ENCODE assay signal across 9 mouse cellular contexts in genomic region chr12:58268186-58268562, GRCm38 (mm10). TPM values are rescaled to one million over a fixed set of nuclear protein-coding genes. Genes with fewer than 3 reads are reported as not detected.
DNase-seq lines count a peak whose midpoint lies in the region; ATAC-seq and TF ChIP-seq lines count a peak whose summit lies in the region.
"Had no signal": no experiment of that assay in that cellular context is flagged by ENCODE, and none has a peak within 500 bp of the region (broad histone marks: within the 10 kb centered on the region; RNA-seq: fewer than 3 reads in every experiment).

No protein-coding gene starts in this region.

- intact Hi-C loops in gastrocnemius, adult 2 months (cut with DNase I) = no loop called here

- peak overlapping the region; percentile 86 for H3K4me2 ChIP-seq in intestine, embryonic 16.5 days (ENCODE audit: low read depth, low read length)
- peak overlapping the region; percentile 76 for H3K4me2 ChIP-seq in lung, embryonic 14.5 days

- no peaks in the 10 kb centered on the region for H3K36me3 ChIP-seq in intestine, embryonic 16.5 days (ENCODE audit: control insufficient read depth, insufficient read depth, low read length)
- H3K36me3 ChIP-seq in lung, embryonic 14.5 days (ENCODE audit: insufficient read depth) = no peaks in the 10 kb centered on the region
- H3K36me3 ChIP-seq in small intestine, adult 2 months (ENCODE audit: control insufficient read depth, insufficient read depth, low read length) = no peaks in the 10 kb centered on the region

- peak overlapping the region; percentile 73 for H3K9ac ChIP-seq in intestine, embryonic 16.5 days (ENCODE audit: low read depth, low read length)
- H3K9ac ChIP-seq in lung, embryonic 14.5 days = peak overlapping the region; percentile 58

- H3K4me1 ChIP-seq in intestine, embryonic 16.5 days (ENCODE audit: control insufficient read depth, insufficient read depth, low read length) = peaks cover 16% of the 10 kb centered on the region
- peaks cover 4% of the 10 kb centered on the region; the same call in 1 of the 2 replicates for H3K4me1 ChIP-seq in lung, embryonic 14.5 days (ENCODE audit: insufficient read depth)
- peaks cover 6% of the 10 kb centered on the region for H3K4me1 ChIP-seq in small intestine, adult 2 months (ENCODE audit: control insufficient read depth, insufficient read depth, insufficient read length, low read length)

- peak overlapping the region; percentile 77 for H3K4me3 ChIP-seq in gastrocnemius, adult 2 months
- H3K4me3 ChIP-seq in intestine, embryonic 16.5 days (ENCODE audit: low read length) = peak overlapping the region; percentile 51
- H3K4me3 ChIP-seq in lung, embryonic 14.5 days (ENCODE audit: low read depth, low read length) = peak overlapping the region; percentile 44
- H3K4me3 ChIP-seq in small intestine, adult 2 months (ENCODE audit: low read depth, low read length) = peak overlapping the region; percentile 63

- DNase-seq in gastrocnemius, adult 2 months = peak; percentile 16
- no peak for DNase-seq in gastrocnemius, adult 18-20 months (ENCODE audit: low spot score)
- peak; percentile 41 for DNase-seq in Muller cell, postnatal 12 days (ENCODE audit: inconsistent ontology term)
- peak; percentile 33 to 43 for DNase-seq in frontal cortex, postnatal 36 days (ENCODE audit: low spot score in 2 of 2)
- no peak for DNase-seq in lung, embryonic 14.5 days
- no peak for DNase-seq in natural killer cell, adult 2 months (ENCODE audit: low spot score in 2 of 2)

- TF ChIP-seq CTCF in gastrocnemius, adult 2 months (IDR thresholded peaks at IDR 0.05) = no peak
- peak; percentile 28 for TF ChIP-seq CTCF in lung, embryonic 14.5 days (IDR thresholded peaks at IDR 0.05; ENCODE audit: low read depth)
- no peak for TF ChIP-seq CTCF in small intestine, adult 2 months (IDR thresholded peaks at IDR 0.05; ENCODE audit: extremely low read depth, insufficient read length, insufficient replicate concordance, low read depth, low read length)

- 6% methylated on average over 15 of the region's 15 CpGs for WGBS in intestine, embryonic 16.5 days
- 6% methylated on average over 15 of the region's 15 CpGs for WGBS in lung, embryonic 14.5 days
- WGBS in small intestine, adult 2 months = 7% methylated on average over 15 of the region's 15 CpGs

- TF ChIP-seq POLR2A in small intestine, adult 2 months (IDR thresholded peaks at IDR 0.05; ENCODE audit: low read depth, low read length) = no peak

- H3K9me3 ChIP-seq in intestine, embryonic 16.5 days (ENCODE audit: control insufficient read depth, low read length) = no peaks in the 10 kb centered on the region
- no peaks in the 10 kb centered on the region for H3K9me3 ChIP-seq in lung, embryonic 14.5 days (ENCODE audit: low read depth, low read length)

- no peaks in the 10 kb centered on the region; the same call in 1 of the 2 replicates for H3K27me3 ChIP-seq in intestine, embryonic 16.5 days (replicated peaks; ENCODE audit: control insufficient read depth, insufficient read depth, low read length)
- peaks cover 8% of the 10 kb centered on the region; the same call in 1 of the 2 replicates for H3K27me3 ChIP-seq in lung, embryonic 14.5 days (ENCODE audit: insufficient read depth, low read length)
- H3K27me3 ChIP-seq in small intestine, adult 2 months (ENCODE audit: control insufficient read depth, insufficient read depth, low read length) = no peaks in the 10 kb centered on the region
- H3K27me3 ChIP-seq: CH12.LX had no signal

- peak; percentile 63 for ATAC-seq in intestine, embryonic 16.5 days
- ATAC-seq in lung, embryonic 14.5 days (ENCODE audit: insufficient read depth) = peak; percentile 62

- peak overlapping the region; percentile 92 for H3K27ac ChIP-seq in gastrocnemius, adult 2 months
- peak overlapping the region; percentile 81 for H3K27ac ChIP-seq in intestine, embryonic 16.5 days (ENCODE audit: low read length)
- H3K27ac ChIP-seq in lung, embryonic 14.5 days (ENCODE audit: low read depth) = peak overlapping the region; percentile 88
- H3K27ac ChIP-seq in small intestine, adult 2 months (ENCODE audit: insufficient read depth, low read depth, low read length) = peak overlapping the region; percentile 71; the same call in 1 of the 2 replicates

RNA-seq across cellular contexts. Expression of gene Clec14a, which starts 0.9 kb away (rescaled TPM):
- 1 to 10 TPM; 2.5 to 4.2 TPM for total RNA-seq in gastrocnemius, adult 2 months (2021)
- 1 to 10 TPM; 2.2 to 3.4 TPM for total RNA-seq in gastrocnemius, adult 18-20 months (2021)
- polyA plus RNA-seq in intestine, embryonic 16.5 days (2015; fragmentation: Nextera tagmentation; extraction: Ambion mirVana) = 7.9 and 8.0 TPM in 2 replicates
- polyA plus RNA-seq in lung, embryonic 14.5 days (2014; fragmentation: Nextera tagmentation; extraction: Ambion mirVana) = 27.0 and 27.3 TPM in 2 replicates
- 0.99 and 1.3 TPM in 2 replicates for polyA plus RNA-seq in small intestine, adult 2 months (2012; rRNA removed)
- total RNA-seq: CH12.LX had no signal

RNA-seq across cellular contexts. Expression of gene Sstr1, which starts 56.6 kb away (rescaled TPM):
- not detected for total RNA-seq in gastrocnemius, adult 2 months (2021)
- not detected for total RNA-seq in gastrocnemius, adult 18-20 months (2021)
- 1.4 and 1.8 TPM in 2 replicates for polyA plus RNA-seq in intestine, embryonic 16.5 days (2015; fragmentation: Nextera tagmentation; extraction: Ambion mirVana)
- polyA plus RNA-seq in lung, embryonic 14.5 days (2014; fragmentation: Nextera tagmentation; extraction: Ambion mirVana) = 0.09 and 0.12 TPM in 2 replicates
- polyA plus RNA-seq in small intestine, adult 2 months (2012; rRNA removed) = 2.3 and 5.4 TPM in 2 replicates
- total RNA-seq: CH12.LX had no signal

Comparison
In these comparisons a context has a peak if more than half of its experiments do, and no peak if none do; other contexts are left out.
1. DNase-seq: peak in gastrocnemius, adult 2 months (single experiment), Muller cell, postnatal 12 days (single experiment) and frontal cortex, postnatal 36 days (2 of 2); none in gastrocnemius, adult 18-20 months (single experiment), lung, embryonic 14.5 days (single experiment) and natural killer cell, adult 2 months (0 of 2).
2. Peak in every context shown above with its lines, with median percentiles within 50 percentile points of each other: H3K27ac ChIP-seq and H3K4me3 ChIP-seq.